ENCODE assay signal across 14 mouse cellular contexts in the genomic region with DNA sequence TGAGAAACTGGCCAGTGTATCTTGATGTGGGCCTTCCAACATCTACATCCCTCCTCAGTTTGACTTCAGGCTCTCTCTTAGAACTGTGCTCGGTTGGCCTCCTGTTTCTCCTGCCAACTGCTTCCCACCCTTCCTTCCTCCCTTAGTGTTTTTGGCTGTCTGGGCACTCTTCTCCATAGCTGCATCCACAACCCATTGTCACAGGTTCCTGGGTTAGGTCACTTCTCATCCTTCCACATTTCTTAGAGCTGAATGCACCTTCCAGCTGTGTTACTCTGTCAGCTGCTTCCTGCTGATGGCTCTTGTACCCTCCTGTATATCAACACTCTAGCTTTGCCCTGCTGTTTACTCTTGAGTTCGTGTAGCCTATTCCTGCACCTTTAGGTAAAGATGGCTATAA.
DNase-seq lines count a peak whose midpoint lies in the region; ATAC-seq and TF ChIP-seq lines count a peak whose summit lies in the region.
"Had no signal": no experiment of that assay in that cellular context is flagged by ENCODE, and none has a peak within 500 bp of the region (broad histone marks: within the 10 kb centered on the region; RNA-seq: fewer than 3 reads in every experiment).

No protein-coding gene starts in this region.

- no peak overlapping the region for H3K27ac ChIP-seq in kidney, adult 2 months (ENCODE audit: insufficient read depth, low read depth, low read length)
- H3K27ac ChIP-seq: embryonic facial prominence, embryonic 15.5 days; forebrain, embryonic 13.5 days; hindbrain, embryonic 14.5 days had no signal

- DNase-seq in adrenal gland, adult (ENCODE audit: inconsistent age in 2 of 2, low spot score in 1 of 2), result peak; percentile 33 to 58
- DNase-seq in adrenal gland, postnatal 25 days, result no peak
- DNase-seq in kidney, adult 2 months, result peak; percentile 75
- DNase-seq in kidney, adult 18-20 months, result no peak
- peak; percentile 33 for DNase-seq in kidney, postnatal 10 days
- DNase-seq in lung, postnatal 36 days, result peak; percentile 80
- DNase-seq in liver, result no peak
- DNase-seq: cerebellum, adult 11 months; right cerebral cortex, postnatal 4 days had no signal

- H3K27me3 ChIP-seq in kidney, adult 2 months (replicated peaks; ENCODE audit: control insufficient read depth, insufficient read depth, low read length), result no peaks in the 10 kb centered on the region
- H3K27me3 ChIP-seq: embryonic facial prominence, embryonic 15.5 days; forebrain, embryonic 13.5 days had no signal

- TF ChIP-seq CTCF in kidney, adult 2 months (conservative IDR thresholded peaks at IDR 0.05; ENCODE audit: insufficient read depth, insufficient read length, low read depth, low read length), result no peak

- ATAC-seq in CD4-positive, CD25-positive, alpha-beta regulatory T cell, adult 4 months, result no peak
- ATAC-seq: forebrain, embryonic 13.5 days had no signal

- H3K4me3 ChIP-seq in kidney, adult 2 months (ENCODE audit: insufficient read depth, low read depth, low read length), result no peak overlapping the region
- H3K4me3 ChIP-seq: embryonic facial prominence, embryonic 15.5 days; forebrain, embryonic 13.5 days; myocyte had no signal

- TF ChIP-seq POLR2A in kidney, adult 2 months (IDR thresholded peaks at IDR 0.05; ENCODE audit: low read depth, low read length), result no peak

- 72% methylated on average over 2 of the region's 2 CpGs for WGBS in kidney, adult 2 months

- peaks cover 18% of the 10 kb centered on the region for H3K4me1 ChIP-seq in kidney, adult 2 months (ENCODE audit: control insufficient read depth, insufficient read depth, low read length)
- H3K4me1 ChIP-seq: forebrain, embryonic 13.5 days had no signal

- H3K36me3 ChIP-seq in kidney, adult 2 months (ENCODE audit: control insufficient read depth, insufficient read depth, low read length), result no peaks in the 10 kb centered on the region
- H3K36me3 ChIP-seq: embryonic facial prominence, embryonic 15.5 days had no signal

Comparison
In these comparisons a context has a peak if more than half of its experiments do, and no peak if none do; other contexts are left out.
1. DNase-seq: peak in adrenal gland, adult (2 of 2), kidney, adult 2 months (single experiment), kidney, postnatal 10 days (single experiment) and lung, postnatal 36 days (single experiment); none in adrenal gland, postnatal 25 days (single experiment), kidney, adult 18-20 months (single experiment) and liver (single experiment).